Mouse (Mus musculus): ENCODE measurements around the gene Zfp157.
"Not testable (repeated sequence)": the region's sequence is repeated elsewhere in the genome, so short reads cannot be mapped to it uniquely, and the experiment has no call there.

Zfp157 gene

DNA sequence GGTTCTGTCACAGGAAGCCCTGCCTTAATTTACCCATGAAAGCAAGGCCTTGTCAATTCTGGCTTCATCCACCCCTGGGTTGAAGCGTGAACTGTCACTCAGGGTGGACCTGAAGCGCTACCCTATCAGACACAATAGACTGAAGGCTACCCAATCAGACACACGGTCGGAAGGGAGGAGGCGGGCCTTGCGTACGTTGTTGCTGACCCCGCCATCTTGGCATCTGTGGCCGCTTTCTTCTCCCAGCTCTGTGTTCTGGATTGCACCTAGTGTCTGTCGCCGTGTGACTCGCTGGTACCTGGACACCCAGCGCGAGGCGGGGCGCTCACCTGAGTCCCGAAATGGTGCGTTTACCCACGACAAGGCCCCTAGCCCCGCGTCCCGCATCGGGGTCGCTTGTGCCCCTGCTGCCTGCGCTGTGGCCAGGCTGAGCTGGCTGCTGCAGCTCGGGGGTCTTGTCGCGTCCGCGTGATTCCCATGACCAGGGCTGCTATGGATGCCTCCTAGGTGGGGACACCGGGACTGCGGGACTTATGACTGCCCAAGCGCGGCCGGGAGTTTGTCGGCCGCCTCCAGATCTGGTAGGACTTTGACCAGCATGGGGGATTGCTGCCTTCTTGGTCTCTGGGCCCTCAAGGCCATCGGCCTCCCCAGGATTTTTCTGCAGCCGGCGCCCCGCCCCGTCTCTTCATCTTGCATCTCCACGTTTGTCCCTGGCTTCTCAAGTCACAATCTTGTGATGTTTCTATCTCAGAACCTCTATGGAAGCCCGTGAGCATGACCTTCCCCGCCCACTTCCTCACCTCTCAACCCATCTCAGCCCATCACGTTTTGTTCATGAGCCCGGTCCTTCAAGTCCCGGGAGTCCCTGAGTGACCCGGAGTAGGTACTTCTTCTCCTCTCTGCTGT is at the start of gene Zfp157:
Gene Zfp157 (plus strand): TSS at position 183 of the 909 bp plus-strand sequence.
- DNase-seq (ENCODE audit: low read depth, low spot score), result peak; percentile 94

- DNase-seq (ENCODE audit: low read depth, low spot score), result no peak
Measured at GRCm38 (mm10) chr5:138397795-138398337, 43.4 kb upstream of the Zfp157 start.

GRCm38 (mm10) chr5:138400431-138400830 is 40.8 kb upstream of the Zfp157 start:
- DNase-seq (ENCODE audit: low read depth, low spot score), result not testable (repeated sequence)

- DNase-seq (ENCODE audit: low read depth, low spot score), result no peak
Measured at GRCm38 (mm10) chr5:138458371-138458770, 17.1 kb downstream of the Zfp157 start.

GRCm38 (mm10) chr5:138459107-138459506 is 17.8 kb downstream of the Zfp157 start:
- no peak for DNase-seq (ENCODE audit: low read depth, low spot score)

- DNase-seq (ENCODE audit: low read depth, low spot score), result no peak
Measured at GRCm38 (mm10) chr5:138473601-138474000, 32.3 kb downstream of the Zfp157 start.

DNA sequence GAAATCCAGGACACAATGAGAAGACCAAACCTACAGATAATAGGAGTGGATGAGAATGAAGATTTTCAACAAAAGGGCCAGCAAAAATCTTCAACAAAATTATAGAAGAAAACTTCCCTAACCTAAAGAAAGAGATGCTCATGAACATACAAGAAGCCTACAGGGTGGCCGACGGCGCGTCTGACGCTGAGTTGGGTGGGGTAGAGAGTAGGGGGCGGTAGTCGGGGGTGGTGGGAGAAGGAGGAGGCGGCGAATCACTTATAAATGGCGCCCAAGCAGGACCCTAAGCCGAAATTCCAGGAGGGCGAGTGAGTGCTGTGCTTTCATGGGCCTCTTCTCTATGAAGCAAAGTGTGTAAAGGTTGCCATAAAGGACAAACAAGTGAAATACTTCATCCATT is 63.3 kb downstream of the Zfp157 start:
- DNase-seq (ENCODE audit: low read depth, low spot score), result not testable (repeated sequence)
